Mouse (Mus musculus) c-Kit-positive CD71-negative TER-119-negative erythroid progenitor cells, embryonic 14.5 days (primary cell): Measurements from ENCODE around the gene Birc5.

Experiments used
- DNase-seq: peaks from one replicate; pipeline ENCODE4 v3.0.0-alpha.2; 2013; ENCODE audit warnings: low read depth

The Birc5 gene

DNA sequence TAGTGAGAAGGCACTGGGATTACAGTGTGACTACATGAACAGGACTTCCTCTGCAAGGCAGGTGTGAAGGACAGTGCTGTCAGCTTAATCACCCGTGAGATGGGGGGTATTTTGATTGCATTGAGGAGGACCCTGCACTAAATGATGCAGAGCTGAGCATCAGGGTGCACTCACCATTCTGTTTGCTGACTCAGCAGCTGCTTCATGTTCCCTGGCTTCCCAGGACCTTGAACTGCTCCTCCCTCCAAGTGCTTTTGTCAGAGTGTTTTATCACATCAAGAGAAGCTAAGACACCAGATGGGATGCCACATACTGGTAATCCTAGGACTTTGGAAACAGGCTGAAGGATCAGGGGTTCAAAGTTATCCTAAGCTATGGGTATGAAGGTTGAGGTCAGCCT, 6.9 kb downstream of the Birc5 start:
- DNase-seq: no peak

DNA sequence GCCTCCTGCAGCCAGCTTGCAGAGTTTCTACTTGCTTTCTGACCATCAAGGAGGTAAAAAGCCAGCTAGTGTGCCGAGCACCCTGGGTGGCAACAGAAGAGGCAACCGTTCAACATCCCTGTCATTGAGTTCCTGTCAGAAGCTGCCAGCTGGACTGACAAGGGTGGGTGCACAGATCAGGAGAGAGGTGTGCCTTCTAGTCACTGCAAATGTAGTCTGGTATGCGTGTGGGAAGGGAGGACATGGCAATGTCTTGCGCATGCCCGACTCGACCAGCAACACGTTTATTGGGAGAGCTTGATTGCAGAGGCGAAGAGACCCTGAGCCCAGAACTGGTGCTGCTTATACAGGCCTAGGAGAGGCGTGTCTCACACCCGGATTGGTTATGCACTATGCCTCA, 8.4 kb downstream of the Birc5 start:
- DNase-seq: no peak

DNA sequence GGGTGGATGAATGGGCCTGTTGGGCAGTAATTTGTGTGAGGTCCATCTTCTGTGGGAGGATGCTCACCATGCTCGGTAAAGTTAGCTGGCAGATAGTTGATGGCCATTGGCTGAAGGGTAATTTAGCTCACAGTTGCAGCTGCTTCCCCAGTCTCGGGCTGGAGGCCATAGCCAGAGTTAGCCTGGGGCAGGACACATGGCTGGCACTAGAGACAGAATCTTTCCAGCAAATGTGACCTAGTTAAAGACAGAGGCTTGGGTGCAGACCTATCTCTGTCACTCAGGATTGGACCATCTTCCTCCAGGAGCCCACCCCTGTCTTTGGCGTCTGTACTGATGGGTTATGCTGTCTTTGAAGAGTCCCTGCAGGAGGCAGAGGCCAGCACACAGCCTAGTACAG, 9.3 kb downstream of the Birc5 start:
- no peak for DNase-seq

DNA sequence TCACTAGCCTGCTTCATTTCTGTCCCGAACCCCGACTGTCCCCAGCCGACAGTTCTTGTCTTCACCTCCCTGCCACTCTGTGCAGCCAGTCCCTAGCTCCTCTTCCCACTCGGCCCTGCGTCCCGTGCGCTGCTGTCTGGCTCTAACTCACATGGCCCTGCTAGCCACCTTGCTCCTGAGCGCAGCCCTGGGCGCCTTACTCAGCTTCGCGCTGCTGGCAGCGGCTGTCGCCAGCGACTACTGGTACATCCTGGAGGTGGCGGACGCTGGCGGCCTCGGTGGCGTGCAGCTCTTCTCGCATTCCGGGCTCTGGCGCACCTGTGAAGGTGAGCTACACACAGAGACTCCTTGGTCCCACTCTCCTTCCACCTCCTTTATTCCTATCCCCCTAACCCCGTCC, 11.6 kb downstream of the Birc5 start, which contains the start of gene Tmem235:
TSS of gene Tmem235 (plus strand) at position 152 of the 400 bp plus-strand sequence.
- DNase-seq: no peak

DNA sequence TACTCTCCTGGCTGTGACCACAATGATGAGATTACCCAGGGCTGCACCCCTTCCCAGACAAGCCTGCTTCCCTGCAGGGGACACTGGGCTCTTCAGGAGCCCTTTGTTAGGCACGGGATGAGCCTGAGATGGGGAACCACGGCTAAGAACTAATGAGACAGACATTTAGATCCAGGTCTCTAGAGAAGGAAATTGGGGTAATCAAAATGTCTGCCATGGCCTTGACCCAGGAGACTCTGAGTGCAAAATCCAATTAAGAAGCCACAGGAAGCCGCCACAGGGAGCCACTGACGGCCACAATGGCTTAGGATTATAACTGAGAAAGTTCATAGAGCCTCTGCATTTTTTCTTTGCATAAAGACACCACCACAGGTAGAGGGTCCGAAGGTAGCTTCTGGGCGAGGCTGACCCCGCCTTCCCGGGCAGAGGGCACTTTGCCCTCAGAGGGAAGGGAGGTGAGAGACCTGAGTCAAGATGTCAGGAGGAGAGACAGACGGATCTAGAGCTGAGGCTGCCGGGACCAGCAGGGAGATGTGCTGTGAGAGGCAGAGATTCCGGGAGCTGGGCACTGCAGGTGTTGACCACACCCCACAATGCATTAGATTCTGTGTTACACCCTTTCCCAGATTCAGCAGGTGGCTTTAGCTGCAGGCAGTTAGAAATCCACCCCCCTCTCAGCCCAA, 14.3 kb downstream of the Birc5 start:
- DNase-seq: no peak

DNA sequence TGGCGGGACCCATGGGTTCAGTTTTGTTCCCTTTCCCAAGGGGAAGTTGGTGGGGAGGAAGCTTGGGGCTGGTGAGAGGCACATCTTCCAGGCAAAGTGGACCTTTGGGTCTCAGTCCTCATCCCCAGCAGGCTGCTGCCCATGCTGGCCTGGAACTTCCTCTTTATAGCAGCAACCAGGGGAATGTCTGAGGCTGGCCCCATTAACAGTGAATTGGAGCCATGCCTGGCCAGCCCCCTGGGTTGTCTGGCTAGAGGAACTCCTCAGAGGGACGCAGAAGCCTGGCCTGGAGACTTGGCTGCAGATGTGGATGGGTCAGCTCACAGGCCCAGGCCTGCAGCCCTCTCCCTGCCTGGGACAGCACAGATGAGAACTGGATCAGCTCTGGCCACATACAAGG, 15.8 kb downstream of the Birc5 start:
- no peak for DNase-seq

DNA sequence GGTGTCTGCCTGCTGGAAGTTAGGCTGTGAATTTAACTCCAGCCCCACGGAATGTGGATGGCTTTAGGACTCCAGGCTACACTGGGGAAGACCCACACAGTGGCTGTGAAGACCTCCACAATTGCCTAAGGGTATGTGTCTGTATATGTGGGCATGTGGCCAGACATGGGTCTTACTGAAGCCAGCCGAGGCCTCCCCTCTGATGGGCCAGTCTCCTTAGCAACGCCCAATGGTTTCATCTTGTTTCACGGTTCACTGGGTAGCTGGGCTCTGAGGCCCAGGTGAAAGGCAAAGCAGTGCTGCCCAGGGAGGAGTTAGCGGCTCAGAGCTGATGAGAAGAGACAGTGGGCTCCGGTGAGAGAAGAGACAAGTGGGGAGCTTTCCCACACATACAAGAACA, 16.9 kb downstream of the Birc5 start:
- no peak for DNase-seq

DNA sequence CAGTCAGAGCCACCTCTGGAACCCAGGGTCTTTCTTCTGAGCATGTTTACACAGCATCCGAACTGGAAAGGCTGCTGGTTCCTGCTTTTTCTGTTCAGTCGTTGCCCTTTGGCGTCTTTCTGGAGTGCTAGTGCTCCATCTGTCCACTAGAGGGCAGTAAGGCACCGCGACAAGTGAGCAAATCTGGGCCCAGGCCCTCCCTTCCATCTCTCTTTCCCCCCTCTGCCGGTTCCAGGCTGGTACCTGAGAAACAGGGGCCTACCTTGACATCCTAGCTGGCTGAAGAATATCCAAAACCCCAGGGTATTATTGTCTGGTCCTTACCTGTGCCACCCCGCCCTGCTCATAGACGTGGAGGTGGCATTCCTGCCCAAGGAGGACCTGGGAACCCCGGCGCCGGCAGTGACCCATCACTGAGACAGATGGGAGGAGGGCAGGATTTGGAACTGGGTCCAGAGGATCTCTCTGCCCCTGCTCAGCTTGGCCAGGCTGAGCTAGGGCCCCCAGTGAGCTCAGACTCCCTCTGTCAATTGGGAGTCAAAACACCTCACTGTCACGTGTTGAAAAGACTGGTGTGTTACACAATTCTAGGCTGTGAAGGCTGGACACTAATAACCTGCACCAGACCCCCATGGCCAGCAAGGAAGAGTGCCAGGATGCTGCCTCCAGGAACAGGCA, 21.8 kb downstream of the Birc5 start:
- peak; percentile 78 for DNase-seq

DNA sequence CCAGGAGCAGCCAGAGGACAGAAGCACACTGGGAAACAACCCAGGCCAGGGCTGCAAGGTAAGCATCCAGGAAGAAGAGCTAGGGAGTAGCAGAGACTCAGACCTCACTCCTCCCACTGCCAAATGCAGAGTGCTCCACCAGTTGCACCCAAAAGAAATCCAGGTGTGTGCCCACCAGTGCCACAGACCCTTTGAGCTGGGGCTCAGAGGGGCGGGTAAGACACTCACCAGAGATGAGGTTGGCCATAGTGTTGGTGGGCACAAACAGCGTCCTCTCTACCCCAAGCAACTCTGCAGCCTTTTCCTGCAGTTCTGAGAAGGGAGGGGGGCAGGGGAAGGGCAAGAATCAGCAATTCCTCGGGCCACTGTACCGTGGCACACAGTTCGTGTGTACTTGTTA, 22.3 kb downstream of the Birc5 start:
- no peak for DNase-seq

DNA sequence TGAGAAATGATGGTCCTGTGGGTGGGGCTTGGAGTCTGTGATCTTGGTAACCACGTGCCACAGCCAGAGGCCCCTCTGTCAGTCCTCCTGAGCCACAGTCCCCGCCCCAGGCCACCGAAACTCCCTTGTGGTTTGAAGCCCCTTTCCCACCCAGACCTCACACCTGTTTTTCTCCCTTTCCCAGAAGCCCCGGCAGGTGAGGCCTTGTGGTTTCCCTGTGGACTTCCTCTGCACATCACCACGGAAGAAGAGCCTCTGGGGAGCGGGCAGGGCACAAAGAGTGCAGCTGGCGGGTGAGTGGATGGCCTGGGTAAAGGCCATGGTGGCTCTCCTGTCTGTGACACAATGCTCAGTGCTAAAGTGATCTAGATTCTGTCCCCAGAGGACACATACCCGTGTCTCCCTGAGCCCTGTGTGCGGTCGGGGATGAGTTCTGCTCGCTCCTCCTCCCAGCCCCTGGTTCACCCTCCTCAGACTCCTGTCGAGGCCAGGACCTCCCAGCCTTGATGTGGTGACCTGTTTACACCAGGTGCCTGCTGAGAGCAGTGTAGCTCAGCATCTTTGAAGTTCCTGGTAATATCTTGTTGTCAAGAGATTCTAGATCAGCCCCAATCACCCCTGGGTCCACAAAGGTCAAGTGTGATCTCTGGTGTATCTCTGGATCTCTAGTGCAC, 23.0 kb downstream of the Birc5 start:
- DNase-seq: no peak

DNA sequence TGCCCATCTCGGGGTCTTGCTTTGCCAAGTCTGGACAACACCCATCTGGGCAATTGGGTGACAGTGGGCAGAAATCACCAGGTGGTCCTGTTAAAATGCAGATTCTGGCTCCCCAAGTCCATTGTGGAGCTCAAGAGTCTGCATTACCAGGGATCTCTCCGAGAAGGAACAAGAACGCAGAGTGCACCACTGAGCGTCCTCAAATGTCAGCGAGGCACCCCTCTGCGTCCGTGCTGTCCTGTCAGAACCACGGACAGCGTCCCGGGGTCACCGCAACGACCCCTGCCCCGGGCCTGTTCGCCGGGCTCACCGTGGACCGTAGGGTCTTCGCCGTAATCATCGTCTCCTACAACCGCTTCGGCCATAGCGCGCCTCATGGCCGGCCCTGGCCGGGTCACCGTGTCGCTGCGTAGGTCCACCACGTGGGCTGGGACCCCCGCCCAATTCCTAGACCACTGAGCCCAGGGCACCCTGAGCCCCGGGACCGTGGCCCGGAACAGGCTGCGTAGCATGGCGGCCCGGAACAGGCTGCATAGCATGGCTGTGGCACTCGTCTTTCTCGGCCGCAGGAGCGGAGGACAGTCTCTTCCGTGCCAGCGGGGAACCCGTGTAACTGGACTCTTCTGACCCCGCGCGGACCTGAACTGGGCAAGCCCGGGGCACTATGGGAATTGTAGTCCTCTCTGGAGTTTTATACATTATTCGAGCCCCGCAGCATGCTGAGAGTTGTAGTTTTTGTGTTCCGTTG, 24.0 kb downstream of the Birc5 start, which contains the start of gene Tha1:
TSS of gene Tha1 (minus strand) at position 621 of the 748 bp plus-strand sequence.
- no peak for DNase-seq

DNA sequence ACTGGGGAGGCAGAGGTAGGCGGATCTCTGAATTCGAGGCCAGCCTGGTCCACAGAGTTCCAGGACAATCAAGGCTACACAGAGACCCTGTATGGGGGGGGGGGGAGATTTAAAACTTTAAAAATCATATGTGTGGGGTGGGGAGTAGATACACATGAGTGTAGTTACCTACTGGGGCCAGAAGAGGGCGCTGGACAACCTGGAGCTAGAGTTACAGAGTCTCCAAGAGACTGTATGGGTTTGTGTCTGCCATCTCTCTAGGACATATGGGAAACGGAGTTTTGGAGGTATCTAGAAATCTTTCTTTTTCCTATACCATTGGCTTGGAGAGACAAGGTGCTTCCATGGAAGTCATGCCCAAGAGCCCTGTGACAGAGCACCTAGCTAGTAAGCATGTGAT, 25.4 kb downstream of the Birc5 start:
- no peak for DNase-seq

DNA sequence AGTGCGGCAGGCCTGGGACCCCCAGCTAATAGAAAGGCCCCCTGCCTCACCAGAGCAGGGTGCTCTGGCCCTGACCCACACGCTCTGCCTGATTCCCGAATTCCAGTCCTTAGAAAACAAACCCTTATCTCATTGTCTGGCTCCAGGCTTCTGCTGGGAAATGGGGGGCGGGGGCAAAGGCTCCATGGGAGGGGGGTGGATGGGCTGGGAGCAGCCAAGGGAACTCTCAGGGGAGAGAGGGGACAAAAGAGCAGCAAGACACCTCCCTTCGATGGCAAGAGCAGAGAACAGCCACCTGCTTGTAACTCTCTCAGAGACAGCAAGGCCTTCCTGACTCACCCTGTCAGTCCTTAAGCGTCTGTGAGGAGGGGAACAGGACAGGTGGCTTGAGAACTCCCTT, 26.6 kb downstream of the Birc5 start:
- no peak for DNase-seq

DNA sequence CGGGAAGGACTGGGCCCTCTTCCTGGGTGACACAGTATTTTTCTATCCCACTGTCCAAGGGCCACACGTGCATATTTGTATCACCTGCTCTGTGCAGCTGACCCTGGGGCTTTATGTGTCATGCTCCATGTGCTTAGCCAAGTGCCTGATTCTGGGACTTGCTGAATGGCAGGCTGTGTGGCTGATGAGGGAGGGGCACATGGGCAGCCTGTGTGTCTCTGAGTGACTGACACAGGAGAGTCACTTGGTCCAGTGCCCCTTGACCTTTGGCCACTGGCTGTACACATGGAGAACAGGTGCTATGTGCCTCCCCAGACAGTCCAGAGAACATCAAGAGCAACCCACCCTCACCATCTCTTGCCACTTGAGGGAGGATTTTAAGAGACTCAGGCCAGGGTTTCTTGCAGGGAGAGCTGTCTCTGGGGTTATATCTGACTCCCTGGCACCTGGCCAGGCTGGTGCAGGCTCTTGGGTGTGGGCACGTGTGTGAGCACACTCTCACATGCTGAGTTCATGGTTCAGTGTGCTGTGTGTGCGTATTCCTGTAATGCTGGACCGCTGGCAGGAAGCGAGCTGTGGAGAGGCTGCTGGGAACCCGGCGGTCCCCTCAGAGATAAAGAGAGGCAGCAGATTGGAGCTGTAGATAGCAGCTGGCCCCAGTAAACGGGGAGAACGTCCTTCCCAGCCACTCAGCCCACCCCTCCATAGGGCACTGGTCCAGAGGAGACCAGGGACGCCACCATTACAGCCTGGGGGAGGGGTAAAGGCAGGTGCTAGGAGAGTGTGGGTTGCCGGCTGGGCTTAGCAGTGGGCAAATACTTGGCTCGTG, 29.1 kb downstream of the Birc5 start:
- no peak for DNase-seq

DNA sequence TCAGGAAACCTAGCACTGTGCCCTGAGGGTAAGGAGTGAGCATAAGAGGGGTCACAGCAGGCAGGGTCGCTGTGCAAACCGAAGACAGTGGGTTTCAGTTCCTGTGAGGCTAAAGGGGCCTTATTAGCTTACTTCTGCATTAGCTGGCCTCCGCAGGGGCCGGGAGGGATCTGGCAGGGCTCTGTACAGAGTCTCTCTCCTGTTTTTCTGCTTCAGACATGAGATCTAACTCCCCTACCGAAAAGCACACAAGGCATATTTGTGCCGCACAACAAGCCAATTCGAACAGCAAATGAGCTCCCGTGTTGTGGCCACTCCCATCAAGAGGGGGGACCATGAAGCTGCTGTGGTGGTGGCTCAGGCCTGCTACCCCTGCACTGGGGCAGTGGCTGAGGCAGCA, 29.8 kb downstream of the Birc5 start:
- no peak for DNase-seq

DNA sequence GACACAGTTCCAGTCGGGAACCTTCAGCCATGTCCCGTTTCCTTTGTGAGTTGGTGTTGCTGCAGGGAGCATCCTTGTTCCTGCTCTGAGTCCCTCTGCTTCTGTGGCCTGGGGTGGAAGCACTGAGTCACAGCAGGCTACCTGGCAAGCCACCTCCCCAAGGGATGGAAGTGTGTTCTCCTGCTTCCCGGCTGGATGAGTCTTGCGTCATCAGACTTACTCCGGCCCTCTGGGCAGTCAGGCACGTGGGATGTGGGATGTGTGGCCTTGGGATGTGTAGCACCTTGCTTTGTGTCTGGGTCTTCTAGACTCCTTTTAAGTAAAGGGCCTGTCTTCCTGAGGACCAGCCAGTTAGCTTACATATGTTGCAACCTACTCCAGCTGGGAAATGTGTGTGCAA, 30.6 kb downstream of the Birc5 start:
- no peak for DNase-seq

DNA sequence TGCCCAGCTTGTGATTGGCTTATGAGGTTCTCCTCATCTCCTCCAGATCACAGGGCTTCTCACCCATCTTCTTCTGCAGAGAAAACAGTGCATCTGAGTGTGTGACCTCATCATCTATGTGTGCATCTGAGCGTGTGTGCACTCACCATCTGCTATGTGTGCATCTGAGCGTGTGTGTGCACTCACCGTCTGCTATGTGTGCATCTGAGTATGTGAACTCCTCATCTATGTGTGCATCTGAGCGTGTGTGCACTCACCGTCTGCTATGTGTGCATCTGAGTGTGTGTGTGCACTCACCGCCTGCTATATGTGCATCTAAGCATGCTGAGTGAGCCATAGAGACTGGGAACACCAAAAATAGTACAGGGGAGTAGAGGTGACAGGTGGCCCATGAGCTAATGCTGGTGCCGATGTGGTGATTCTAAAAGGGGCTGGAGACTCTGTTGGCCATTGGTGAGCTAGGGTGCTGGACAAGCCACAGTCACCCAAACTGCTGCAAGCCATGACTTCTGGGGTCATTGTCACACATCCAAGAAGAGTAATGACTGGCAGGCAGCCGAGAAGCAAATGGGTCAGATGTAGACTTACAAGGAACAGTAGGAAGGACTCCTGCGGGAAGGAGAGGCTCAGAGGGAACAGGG, 31.4 kb downstream of the Birc5 start:
- DNase-seq: no peak

DNA sequence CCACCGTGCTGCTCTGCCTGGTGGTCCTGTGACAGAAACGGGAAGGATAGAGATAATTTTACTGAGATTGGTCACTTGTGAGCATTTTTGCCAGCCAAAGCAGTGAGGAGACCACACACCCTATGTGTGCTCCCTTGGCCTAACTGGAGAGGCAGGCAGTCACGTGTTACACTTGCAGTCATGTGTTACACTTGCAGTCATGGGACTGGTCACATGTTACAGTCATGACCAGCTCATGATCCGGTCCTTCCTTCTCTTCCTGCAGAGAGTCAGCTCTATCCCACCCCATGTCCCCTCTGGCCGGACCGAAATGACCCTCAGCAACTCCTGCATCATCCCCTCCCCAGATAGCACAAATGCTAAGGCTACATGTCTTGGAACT, 31.9 kb downstream of the Birc5 start:
- no peak for DNase-seq

DNA sequence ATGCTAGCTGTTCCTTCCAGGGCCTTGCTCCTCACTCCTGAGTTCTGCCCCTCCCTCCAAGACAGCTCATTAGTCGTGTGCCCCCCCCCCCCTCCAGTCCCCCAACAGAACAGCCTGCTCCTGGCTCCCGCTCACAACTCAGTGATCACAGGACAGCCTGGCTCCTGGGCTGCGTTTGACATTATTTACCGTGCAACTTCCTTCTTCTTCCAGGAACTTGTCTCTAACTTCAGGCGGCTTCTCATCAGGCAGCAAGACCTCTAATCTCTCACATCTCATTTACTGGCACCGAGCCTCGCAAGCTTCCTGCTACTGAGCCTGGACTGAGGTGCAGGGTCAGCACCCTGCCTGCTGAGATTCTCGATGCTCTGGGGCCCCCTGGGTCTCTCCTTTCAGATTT, 32.7 kb downstream of the Birc5 start:
- DNase-seq: no peak

DNA sequence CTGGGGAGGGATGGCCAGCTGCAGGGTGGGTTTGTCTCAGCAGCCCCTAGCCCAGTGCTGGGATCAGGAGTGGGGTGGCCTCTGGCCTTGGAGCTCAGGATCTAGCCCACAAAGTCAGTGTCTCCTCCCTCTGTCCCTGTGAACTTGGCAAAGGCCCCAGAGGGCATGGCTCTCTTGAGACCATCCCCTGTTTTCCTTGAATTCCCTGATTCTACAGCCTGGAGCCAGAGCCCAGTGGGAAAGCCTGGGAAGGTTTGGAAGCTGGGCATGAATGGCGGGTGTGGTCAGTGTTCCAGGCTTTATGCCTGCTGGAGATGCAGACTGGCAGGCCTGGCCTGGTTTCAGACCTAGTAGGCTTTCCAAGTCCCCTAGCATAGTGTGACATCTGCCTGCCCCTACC, 33.2 kb downstream of the Birc5 start:
- DNase-seq: no peak

DNA sequence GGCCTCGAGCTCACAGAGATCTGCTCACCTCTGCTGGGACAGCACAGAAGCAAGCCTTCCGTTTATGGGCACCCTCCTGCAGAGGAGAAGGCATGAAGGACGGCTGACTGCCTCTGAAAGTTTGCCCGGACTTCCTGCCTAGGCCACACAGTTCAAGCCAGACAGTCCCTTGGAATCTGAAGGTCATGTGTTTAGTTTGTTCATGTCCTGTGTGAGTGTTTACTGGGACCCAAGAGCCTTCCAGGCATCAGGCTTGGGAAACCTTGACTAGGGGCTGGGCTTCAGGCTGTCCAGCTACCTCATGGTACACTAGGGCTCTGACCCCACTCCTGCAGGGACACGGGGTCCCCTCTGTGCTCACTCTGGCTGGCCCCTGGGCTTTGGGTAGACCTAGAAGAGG, 36.9 kb downstream of the Birc5 start:
- DNase-seq: no peak
